Mouse (Mus musculus) heart, embryonic 16.5 days (tissue): Measurements from ENCODE around the gene Tmem219. TPM values are rescaled to one million over a fixed set of nuclear protein-coding genes. Genes with fewer than 3 reads are reported as not detected.
A peak's percentile ranks its signal among the peaks of the same experiment; 100 is the strongest.
"Not testable (repeated sequence)": the region's sequence is repeated elsewhere in the genome, so short reads cannot be mapped to it uniquely, and the experiment has no call there.

Experiments
- ATAC-seq: fragments of 200-750 bp; cut with Nextera tagmentation; replicated peaks from 2 replicates; pipeline ENCODE4 v1.8.0; 2017; ENCODE audit warnings: moderate number of reproducible peaks; ENCODE audit not compliant: insufficient read depth, low FRiP score; ENCODE audit errors: extremely low read depth
- H3K27ac ChIP-seq: fragments of 300-500 bp; sonication (generic); 2 replicates; pipeline ENCODE4 v1.5.1; 2014; ENCODE audit warnings: mild to moderate bottlenecking, low read length, control low read depth, moderate library complexity
- H3K27me3 ChIP-seq: fragments of 300-500 bp; sonication (generic); 2 replicates; pipeline ENCODE4 v1.6.1; 2014; ENCODE audit warnings: low read length, mixed read lengths; ENCODE audit not compliant: control insufficient read depth, insufficient read depth
- H3K36me3 ChIP-seq: fragments of 300-500 bp; sonication (generic); 2 replicates; pipeline ENCODE4 v1.6.1; 2014; ENCODE audit not compliant: control insufficient read depth, insufficient read depth
- H3K4me1 ChIP-seq: fragments of 300-500 bp; sonication (generic); 2 replicates; pipeline ENCODE4 v1.6.1; 2014; ENCODE audit warnings: low read length, mixed read lengths; ENCODE audit not compliant: control insufficient read depth, insufficient read depth
- H3K4me2 ChIP-seq: fragments of 300-500 bp; sonication (generic); 2 replicates; pipeline ENCODE4 v1.6.1; 2014; ENCODE audit warnings: low read depth, mild to moderate bottlenecking, control low read depth, low read length
- H3K4me3 ChIP-seq: fragments of 300-500 bp; sonication (generic); 2 replicates; pipeline ENCODE4 v1.5.1; 2014; ENCODE audit warnings: mild to moderate bottlenecking, control low read depth, low read length
- H3K9ac ChIP-seq: fragments of 300-500 bp; sonication (generic); 2 replicates; pipeline ENCODE4 v1.6.1; 2014; ENCODE audit warnings: low read length, control low read depth
- H3K9me3 ChIP-seq: fragments of 300-500 bp; sonication (generic); replicated peaks from 2 replicates; pipeline ENCODE4 v1.6.1; 2016; ENCODE audit warnings: low read length; ENCODE audit not compliant: control insufficient read depth
- WGBS: fragments of 180-500 bp; shearing (Covaris S2); extraction: QIAGEN DNeasy Blood & Tissue Kit; methylation state at CpG from one replicate; pipeline ENCODE4 v1.1.7; 2014; 5-methylcytosine and 5-hydroxymethylcytosine counted together
- polyA plus RNA-seq: library from polyadenylated mRNA; unstranded; fragments of >200 nt; fragmentation: Nextera tagmentation; extraction: Ambion mirVana; gene quantifications from 2 replicates; pipeline ENCODE4 v1.2.1, GENCODE M21; 2015

Gene Tmem219
- polyA plus RNA-seq, 1 experiment from 2014 or later: 19.6 TPM

DNA sequence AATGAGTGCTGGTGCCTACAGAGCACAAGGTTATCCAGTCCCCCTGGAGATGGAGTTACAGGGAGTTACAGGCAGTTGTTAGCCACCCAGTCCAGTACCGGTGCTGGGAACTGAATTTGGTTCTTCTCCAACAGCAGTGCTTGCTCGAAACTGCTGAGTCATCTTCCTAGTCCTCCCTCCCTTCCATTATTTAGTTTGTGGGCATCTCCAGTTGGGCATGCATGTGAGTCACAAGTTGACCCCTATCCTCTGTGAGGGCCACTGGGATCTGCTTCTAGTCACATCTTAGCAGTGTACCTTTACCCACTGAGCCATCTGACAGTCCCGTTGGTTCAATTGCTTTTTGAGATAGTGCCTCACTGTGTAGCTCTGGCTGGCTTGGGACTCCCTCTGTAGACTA is 17.1 kb downstream of the Tmem219 start:
- no peak overlapping the region for H3K27ac ChIP-seq
- H3K36me3 ChIP-seq: no peaks in the 10 kb centered on the region
- no peaks in the 10 kb centered on the region for H3K27me3 ChIP-seq
- H3K9ac ChIP-seq: no peak overlapping the region
- WGBS: 69% methylated on average over 3 of the region's 3 CpGs
- no peak overlapping the region for H3K4me3 ChIP-seq
- no peaks in the 10 kb centered on the region for H3K4me1 ChIP-seq
- H3K9me3 ChIP-seq: no peaks in the 10 kb centered on the region
- no peak overlapping the region for H3K4me2 ChIP-seq
- no peak for ATAC-seq

DNA sequence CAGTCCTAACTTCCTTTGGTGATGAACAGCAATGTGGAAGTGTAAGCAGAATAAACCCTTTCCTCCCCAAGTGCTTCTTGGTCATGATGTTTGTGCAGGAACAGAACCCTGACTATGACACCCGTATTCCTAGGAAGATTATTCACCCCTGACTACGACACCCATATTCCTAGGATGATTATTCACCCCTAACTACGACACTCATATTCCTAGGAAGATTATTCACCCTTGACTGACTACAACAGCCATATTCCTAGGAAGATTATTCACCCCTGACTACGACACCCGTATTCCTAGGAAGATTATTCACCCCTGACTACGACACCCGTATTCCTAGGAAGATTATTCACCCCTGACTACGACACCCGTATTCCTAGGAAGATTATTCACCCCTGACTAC is 22.9 kb downstream of the Tmem219 start:
- not testable (repeated sequence) for H3K27ac ChIP-seq, H3K27me3 ChIP-seq, ATAC-seq, H3K9me3 ChIP-seq, H3K4me3 ChIP-seq, H3K9ac ChIP-seq, H3K36me3 ChIP-seq, H3K4me2 ChIP-seq
- peaks cover 12% of the 10 kb centered on the region for H3K4me1 ChIP-seq
- 88% methylated on average over 7 of the region's 9 CpGs for WGBS

DNA sequence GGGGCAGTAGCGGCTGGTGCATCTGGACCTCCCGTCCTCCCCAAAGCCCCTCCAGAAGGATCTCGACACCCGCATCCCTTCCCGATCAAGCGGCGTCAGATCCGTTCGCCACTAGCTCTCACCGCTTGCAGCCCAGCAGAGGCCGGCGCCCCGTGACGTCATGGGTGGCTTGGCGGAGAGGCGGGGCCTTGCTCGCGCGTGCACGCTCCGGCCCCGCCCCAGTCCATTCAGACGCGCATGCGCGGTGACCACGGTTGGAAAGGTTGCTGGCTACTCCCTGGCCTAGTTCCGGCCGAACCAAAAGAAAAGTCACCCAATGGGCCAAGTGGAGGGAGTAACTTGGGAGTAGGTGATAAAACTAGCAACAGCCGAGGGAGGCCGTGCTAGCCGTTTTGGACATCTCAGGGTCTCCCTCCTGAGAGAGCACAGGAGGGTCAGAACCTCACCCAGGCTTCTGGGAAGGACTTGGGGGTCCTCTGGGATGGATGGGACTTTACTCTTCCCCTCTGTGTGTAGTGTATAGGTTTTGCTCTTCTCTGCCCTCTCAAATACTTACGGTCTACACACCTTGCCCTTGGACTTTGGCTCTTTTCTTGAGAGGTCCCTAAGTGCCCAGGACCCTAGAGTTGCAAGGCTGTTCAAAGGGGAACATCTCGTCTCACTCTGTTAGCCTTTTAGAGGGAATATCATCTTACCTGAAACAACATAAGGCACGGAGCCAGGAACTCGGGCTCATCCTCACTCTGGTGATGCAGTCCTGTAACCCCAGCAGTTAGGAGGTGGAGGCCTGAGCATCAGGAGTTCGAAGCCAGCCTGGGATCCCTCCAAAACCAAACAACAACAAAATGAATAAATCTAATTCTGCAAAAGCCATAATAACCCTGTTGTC is 24.4 kb downstream of the Tmem219 start:
- peak; percentile 96 for ATAC-seq
- H3K4me1 ChIP-seq: peaks cover 12% of the 10 kb centered on the region
- 12% methylated on average over 37 of the region's 37 CpGs for WGBS
- peak overlapping the region; percentile 92 for H3K9ac ChIP-seq
- H3K27ac ChIP-seq: peak overlapping the region; percentile 79
- peak overlapping the region; percentile 82 for H3K4me3 ChIP-seq
- H3K9me3 ChIP-seq: no peaks in the 10 kb centered on the region
- peak overlapping the region; percentile 84 for H3K4me2 ChIP-seq
- H3K36me3 ChIP-seq: no peaks in the 10 kb centered on the region
- H3K27me3 ChIP-seq: no peaks in the 10 kb centered on the region

DNA sequence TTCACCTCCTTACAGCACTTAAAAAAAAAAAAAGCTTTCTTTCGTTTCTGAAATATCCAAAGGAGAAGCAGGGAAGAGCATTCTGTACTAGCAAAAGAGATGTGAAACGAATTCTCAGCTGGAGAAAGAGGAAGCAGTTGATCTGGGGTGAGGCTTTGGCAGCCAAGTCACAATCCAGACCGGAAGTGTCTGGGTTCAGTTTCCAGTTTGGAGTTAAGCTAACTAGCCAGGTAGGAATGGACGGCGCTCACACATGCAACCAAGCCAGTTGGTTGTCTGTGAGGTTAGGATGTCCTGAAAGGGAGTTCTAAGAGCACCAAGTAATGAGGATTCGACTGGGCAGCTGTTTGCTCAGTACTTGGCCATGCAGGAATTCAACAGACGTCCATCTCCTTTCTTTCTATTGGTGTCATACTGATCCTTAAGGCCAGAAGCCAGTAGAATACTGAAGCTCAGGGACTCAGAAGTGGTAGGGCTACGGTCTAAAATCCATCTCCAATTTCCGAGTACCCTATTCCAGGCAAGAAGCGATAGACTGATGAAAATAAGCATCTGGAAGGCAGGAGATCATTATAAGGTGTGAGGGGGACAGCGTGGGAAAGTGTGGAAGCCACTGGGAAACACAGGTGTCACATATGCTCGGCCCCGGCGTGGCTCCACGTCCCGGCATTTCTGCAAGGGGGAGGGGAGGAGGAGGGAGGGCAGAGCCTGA is 25.2 kb downstream of the Tmem219 start:
- 17% methylated on average over 16 of the region's 16 CpGs for WGBS
- Histone ChIP-seq H3K4me3 (peak overlapping the region; percentile 82), H3K9ac (peak overlapping the region; percentile 92), H3K4me1 (peaks cover 12% of the 10 kb centered on the region), H3K36me3 (no peaks in the 10 kb centered on the region), H3K4me2 (peak overlapping the region; percentile 84), H3K9me3 (no peaks in the 10 kb centered on the region), H3K27ac (peak overlapping the region; percentile 79), H3K27me3 (no peaks in the 10 kb centered on the region)
- peak; percentile 29 for ATAC-seq

DNA sequence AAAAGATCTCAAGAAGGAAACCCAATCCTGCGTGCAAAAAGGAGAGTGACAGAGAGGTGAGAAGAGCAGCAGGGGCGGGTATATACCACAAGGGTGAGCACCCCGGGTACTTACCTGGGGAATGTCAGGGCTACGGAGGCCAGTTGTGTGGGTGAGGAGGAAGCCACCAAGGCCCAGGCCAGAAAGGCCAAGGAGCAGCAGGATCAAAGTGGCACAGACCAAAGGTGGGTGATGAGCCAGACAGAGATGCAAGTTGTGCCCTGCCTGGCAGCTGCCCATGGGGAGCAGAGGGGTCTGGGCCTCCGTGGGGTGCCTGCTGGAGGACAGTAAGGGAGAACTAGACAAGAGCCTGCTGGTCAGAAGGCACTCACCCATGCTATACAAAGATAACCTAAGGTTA is 25.8 kb downstream of the Tmem219 start:
- no peak overlapping the region for H3K4me3 ChIP-seq
- H3K36me3 ChIP-seq: no peaks in the 10 kb centered on the region
- 83% methylated on average over 5 of the region's 5 CpGs for WGBS
- 0 out of 2 replicates have a peak overlapping the region, but pooled peaks have one; percentile 92 for H3K9ac ChIP-seq
- H3K4me1 ChIP-seq: peaks cover 12% of the 10 kb centered on the region
- H3K27ac ChIP-seq: peak overlapping the region; percentile 41; the same call in 1 of the 2 replicates
- H3K9me3 ChIP-seq: no peaks in the 10 kb centered on the region
- ATAC-seq: no peak
- H3K4me2 ChIP-seq: no peak overlapping the region
- H3K27me3 ChIP-seq: no peaks in the 10 kb centered on the region

DNA sequence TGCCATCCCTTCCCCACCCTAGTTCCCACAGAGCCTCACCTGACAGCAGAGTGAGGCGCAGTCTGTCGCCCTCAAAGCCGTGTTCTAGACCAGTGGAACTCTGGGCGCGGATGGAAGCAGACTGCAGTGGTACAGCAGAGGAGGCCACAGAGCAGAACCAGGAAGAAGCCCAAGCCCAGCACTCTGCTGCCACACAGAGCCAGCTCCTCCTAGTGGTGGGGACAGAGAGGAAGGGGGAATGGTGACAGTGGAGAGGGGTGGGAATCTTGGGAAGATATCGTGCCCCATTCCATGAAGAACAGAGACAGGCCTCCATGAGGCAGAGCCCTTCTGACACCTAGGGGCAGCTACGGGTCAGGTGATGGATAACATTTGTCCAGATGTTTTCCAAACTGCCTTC is 33.9 kb downstream of the Tmem219 start:
- Histone ChIP-seq H3K9me3 (no peaks in the 10 kb centered on the region), H3K9ac (no peak overlapping the region), H3K4me1 (no peaks in the 10 kb centered on the region), H3K4me3 (no peak overlapping the region), H3K36me3 (peaks cover 3% of the 10 kb centered on the region), H3K27ac (no peak overlapping the region), H3K27me3 (no peaks in the 10 kb centered on the region), H3K4me2 (no peak overlapping the region)
- no peak for ATAC-seq
- WGBS: 54% methylated on average over 7 of the region's 7 CpGs

DNA sequence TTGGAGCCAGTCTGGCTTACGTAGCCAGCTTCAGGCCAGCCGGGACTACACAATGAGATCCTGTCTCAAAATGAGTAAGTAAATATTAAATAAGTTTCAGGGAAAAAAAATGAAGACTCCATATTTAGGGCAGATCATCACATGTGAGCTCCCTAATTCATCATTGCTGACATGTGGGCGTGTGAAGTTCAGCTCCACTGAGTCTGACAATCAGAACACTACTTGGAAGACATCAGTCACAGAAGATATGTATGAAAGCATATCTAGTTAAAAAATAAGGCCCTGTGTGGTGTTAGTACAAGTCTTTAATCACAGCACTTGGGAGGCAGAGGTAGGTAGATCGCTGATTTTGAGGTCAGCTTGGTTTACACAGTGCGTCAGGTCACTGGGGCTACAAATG is 35.4 kb downstream of the Tmem219 start:
- ATAC-seq: no peak
- no peak overlapping the region for H3K4me3 ChIP-seq
- no peaks in the 10 kb centered on the region for H3K27me3 ChIP-seq
- peaks cover 10% of the 10 kb centered on the region for H3K4me1 ChIP-seq
- no peak overlapping the region for H3K9ac ChIP-seq
- H3K27ac ChIP-seq: no peak overlapping the region
- peaks cover 3% of the 10 kb centered on the region for H3K36me3 ChIP-seq
- 80% methylated on average over 5 of the region's 5 CpGs for WGBS
- H3K9me3 ChIP-seq: no peaks in the 10 kb centered on the region
- H3K4me2 ChIP-seq: no peak overlapping the region

DNA sequence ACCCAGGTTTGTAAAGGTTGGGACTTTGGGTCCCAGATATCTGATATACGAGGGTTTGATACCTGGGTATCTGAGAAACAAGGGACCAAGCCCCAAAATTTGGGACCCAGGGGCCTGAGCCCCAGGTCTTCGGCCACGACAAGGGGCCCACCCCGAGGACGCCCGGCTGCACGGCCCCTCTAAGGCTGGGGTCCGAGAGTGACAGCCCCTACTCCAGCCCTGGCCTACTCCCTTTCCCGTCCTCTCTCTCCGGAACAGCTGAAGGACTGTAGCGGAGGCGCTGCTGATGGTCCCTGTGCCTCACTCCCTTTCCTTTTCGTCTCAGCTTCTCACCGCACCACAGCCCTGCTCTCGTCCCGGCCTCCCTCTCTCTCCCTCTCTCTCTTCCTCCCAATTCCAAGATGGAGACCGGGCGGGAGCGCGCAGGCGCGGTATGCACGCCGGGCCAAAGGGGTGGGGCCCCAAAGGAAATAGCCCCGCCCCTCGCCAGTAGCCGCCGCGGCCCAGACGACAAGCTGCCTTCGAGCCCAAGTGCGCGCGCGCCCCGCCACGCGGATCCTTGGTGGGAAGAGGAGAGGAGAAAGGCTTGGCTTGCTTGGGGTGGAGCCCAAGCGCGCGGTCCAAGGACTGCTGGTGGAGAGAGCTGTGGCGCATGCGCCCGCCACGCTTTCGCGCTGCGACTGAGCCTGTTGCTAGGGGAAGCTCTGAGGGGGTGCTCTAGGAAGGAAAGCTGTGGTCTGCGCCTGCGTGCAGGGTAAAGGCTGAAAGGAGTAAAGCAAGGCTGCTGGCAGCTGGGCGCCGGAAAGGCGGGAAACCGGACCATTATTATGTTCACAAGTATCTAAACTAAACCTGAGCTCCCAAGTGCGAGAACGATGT is 38.2 kb downstream of the Tmem219 start, which contains the start of gene Taok2:
Gene Taok2 (minus strand): TSS at position 418 of the 879 bp plus-strand sequence.
- Histone ChIP-seq H3K9ac (peak within 1 kb of the TSS; percentile 94), H3K27ac (peak within 1 kb of the TSS; percentile 97), H3K4me1 (peaks cover 20% of the 10 kb centered on the region), H3K27me3 (no peaks in the 10 kb centered on the region), H3K9me3 (no peaks in the 10 kb centered on the region), H3K36me3 (peaks cover 8% of the 10 kb centered on the region), H3K4me3 (peak within 1 kb of the TSS; percentile 91), H3K4me2 (peak within 1 kb of the TSS; percentile 97)
- under 1% methylated on average over 56 of the region's 56 CpGs for WGBS
- ATAC-seq: peak; percentile 96
